Mouse (Mus musculus): ENCODE data around the gene Uts2r. TPM values are rescaled to one million over a fixed set of nuclear protein-coding genes. Genes with fewer than 3 reads are reported as not detected.

Gene Uts2r
- 0.03 TPM in 1 of 2 replicates, not detected in the other for polyA plus RNA-seq (2012)

- Histone ChIP-seq H3K4me1 (ENCODE audit: control insufficient read depth) (no peaks in the 10 kb centered on the region; the same call in 1 of the 2 replicates), H3K36me3 (ENCODE audit: control insufficient read depth) (no peaks in the 10 kb centered on the region), H3K9me3 (ENCODE audit: control insufficient read depth, low read length) (no peaks in the 10 kb centered on the region), H3K27me3 (ENCODE audit: control insufficient read depth) (peaks cover 36% of the 10 kb centered on the region), H3K4me3 (replicated peaks) (no peak within 1 kb of the TSS)
- TF ChIP-seq TAL1 (IDR thresholded peaks at IDR 0.05; ENCODE audit: low read length), result no peak
- no peak for TF ChIP-seq GATA1 (IDR thresholded peaks at IDR 0.05; ENCODE audit: low read length)
These were observed at the start of gene Uts2r for GRCm38 (mm10) chr11:121159971-121160370. TSS of gene Uts2r (plus strand) at chr11:121160271.

- Histone ChIP-seq H3K4me1 (ENCODE audit: control insufficient read depth) (no peaks in the 10 kb centered on the region), H3K36me3 (ENCODE audit: control insufficient read depth) (no peaks in the 10 kb centered on the region), H3K9me3 (ENCODE audit: control insufficient read depth, low read length) (no peaks in the 10 kb centered on the region), H3K4me3 (replicated peaks) (no peak overlapping the region), H3K27me3 (ENCODE audit: control insufficient read depth) (0 out of 2 replicates have a peak, but pooled peaks cover 2% of the 10 kb centered on the region)
- TF ChIP-seq TAL1 (IDR thresholded peaks at IDR 0.05; ENCODE audit: low read length), result no peak
- TF ChIP-seq GATA1 (IDR thresholded peaks at IDR 0.05; ENCODE audit: low read length), result no peak
These were observed 49.0 kb upstream of the Uts2r start for GRCm38 (mm10) chr11:121111051-121111450.

DNA sequence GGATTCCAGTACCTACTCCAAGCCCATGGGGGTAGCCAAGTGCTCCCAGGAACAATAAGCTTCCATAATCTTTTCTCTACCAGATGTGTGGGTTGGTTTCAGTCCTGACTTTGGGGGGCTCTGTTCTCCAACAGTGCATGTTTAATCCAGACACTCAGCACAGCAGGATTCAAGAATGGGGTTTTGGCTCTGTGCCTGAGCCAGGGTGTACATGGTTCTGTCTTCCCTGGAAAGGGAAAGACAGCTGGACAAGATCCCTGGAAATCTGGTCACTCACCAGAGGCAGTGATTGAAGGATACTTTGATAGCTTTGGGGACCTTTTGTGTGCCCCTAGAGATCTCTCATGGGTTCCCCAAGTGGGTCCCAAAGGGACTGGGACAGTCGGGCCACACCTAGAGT, 48.5 kb upstream of the Uts2r start:
- TF ChIP-seq GATA1 (IDR thresholded peaks at IDR 0.05; ENCODE audit: low read length) (no peak), TAL1 (IDR thresholded peaks at IDR 0.05; ENCODE audit: low read length) (no peak)

GRCm38 (mm10) chr11:121112091-121112775, 47.8 kb upstream of the Uts2r start:
- H3K4me1 ChIP-seq (ENCODE audit: control insufficient read depth), result no peaks in the 10 kb centered on the region
- no peak overlapping the region for H3K4me3 ChIP-seq (replicated peaks)
- H3K27me3 ChIP-seq (ENCODE audit: control insufficient read depth), result 0 out of 2 replicates have a peak, but pooled peaks cover 2% of the 10 kb centered on the region
- no peak for TF ChIP-seq TAL1 (IDR thresholded peaks at IDR 0.05; ENCODE audit: low read length)
- no peak for TF ChIP-seq GATA1 (IDR thresholded peaks at IDR 0.05; ENCODE audit: low read length)
- no peaks in the 10 kb centered on the region for H3K9me3 ChIP-seq (ENCODE audit: control insufficient read depth, low read length)
- no peaks in the 10 kb centered on the region for H3K36me3 ChIP-seq (ENCODE audit: control insufficient read depth)

More for the DNA sequence above, 48.5 kb upstream of the Uts2r start:
- 0 out of 2 replicates have a peak, but pooled peaks cover 2% of the 10 kb centered on the region for H3K27me3 ChIP-seq (ENCODE audit: control insufficient read depth)
- H3K9me3 ChIP-seq (ENCODE audit: control insufficient read depth, low read length), result no peaks in the 10 kb centered on the region
- H3K4me1 ChIP-seq (ENCODE audit: control insufficient read depth), result no peaks in the 10 kb centered on the region
- H3K36me3 ChIP-seq (ENCODE audit: control insufficient read depth), result no peaks in the 10 kb centered on the region
- H3K4me3 ChIP-seq (replicated peaks), result no peak overlapping the region

DNA sequence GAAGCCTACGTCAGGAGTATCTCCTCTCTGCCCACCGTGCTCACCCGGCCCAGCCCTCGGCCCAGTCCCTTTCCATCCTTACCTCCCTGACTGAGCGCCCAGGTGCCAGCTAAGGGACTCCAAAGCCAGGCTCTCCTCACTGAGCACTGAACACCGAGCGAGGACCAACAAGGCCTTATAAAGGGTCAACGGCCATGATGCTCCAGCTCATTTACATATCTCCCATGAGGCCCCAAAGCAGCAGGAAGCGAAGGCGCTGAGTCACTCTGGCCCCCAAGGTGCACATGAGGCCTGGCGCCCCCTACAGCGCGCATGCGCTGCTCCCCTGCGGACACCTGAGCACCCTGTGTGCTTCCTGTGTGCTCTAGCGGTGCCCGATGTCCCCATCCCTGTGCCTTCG, 42.0 kb upstream of the Uts2r start:
- TF ChIP-seq TAL1 (IDR thresholded peaks at IDR 0.05; ENCODE audit: low read length), result no peak
- TF ChIP-seq GATA1 (IDR thresholded peaks at IDR 0.05; ENCODE audit: low read length), result no peak
- Histone ChIP-seq H3K4me3 (replicated peaks) (no peak overlapping the region), H3K27me3 (ENCODE audit: control insufficient read depth) (no peaks in the 10 kb centered on the region), H3K4me1 (ENCODE audit: control insufficient read depth) (peaks cover 7% of the 10 kb centered on the region), H3K36me3 (ENCODE audit: control insufficient read depth) (no peaks in the 10 kb centered on the region), H3K9me3 (ENCODE audit: control insufficient read depth, low read length) (no peaks in the 10 kb centered on the region)

DNA sequence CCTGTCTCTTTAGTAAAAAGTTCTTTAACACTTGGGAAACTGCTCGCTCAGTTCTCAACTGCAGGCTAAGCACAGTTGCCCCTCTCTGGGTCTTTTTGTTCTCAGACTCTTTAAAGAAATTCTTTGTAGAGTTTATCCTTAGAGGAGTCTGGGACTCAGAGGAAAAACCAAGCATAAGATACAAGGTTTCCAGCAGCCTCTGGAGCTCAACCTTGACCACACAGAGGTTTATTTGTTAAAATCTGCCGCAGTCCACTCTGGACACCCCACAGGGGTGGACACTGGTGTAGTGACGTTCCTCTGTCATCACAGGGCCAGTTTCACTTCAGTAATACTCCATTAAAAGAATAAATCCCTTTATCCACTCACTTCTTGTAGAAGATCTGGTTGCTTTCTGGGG, 41.5 kb upstream of the Uts2r start, which contains the start of gene Tex19.2:
Gene Tex19.2, minus strand, starts transcription at position 101 of the 400 bp plus-strand sequence.
- TF ChIP-seq TAL1 (IDR thresholded peaks at IDR 0.05; ENCODE audit: low read length) (no peak), GATA1 (IDR thresholded peaks at IDR 0.05; ENCODE audit: low read length) (no peak)
- Histone ChIP-seq H3K4me1 (ENCODE audit: control insufficient read depth) (peaks cover 7% of the 10 kb centered on the region), H3K36me3 (ENCODE audit: control insufficient read depth) (no peaks in the 10 kb centered on the region), H3K9me3 (ENCODE audit: control insufficient read depth, low read length) (no peaks in the 10 kb centered on the region), H3K27me3 (ENCODE audit: control insufficient read depth) (no peaks in the 10 kb centered on the region), H3K4me3 (replicated peaks) (no peak within 1 kb of the TSS)

DNA sequence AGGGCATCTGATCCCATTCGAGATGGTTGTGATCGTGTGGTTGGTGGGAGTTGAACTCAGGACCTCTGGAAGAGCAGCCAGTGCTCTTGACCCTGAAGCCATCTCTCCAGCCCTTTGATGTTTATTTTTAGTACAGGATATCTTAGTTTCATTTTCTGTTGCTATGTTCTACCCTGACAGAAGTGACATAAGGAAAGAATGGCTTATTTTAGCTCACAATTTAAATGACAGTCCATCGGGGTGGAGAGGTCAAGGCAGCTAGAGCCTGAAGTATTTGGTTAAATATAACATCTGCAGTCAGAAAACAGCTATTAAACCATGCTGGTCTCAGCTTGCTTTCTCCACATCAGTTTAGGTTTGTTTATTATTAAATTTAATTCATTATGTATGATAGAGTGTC, 38.9 kb upstream of the Uts2r start:
- TF ChIP-seq GATA1 (IDR thresholded peaks at IDR 0.05; ENCODE audit: low read length), result no peak
- no peak for TF ChIP-seq TAL1 (IDR thresholded peaks at IDR 0.05; ENCODE audit: low read length)
- no peaks in the 10 kb centered on the region for H3K9me3 ChIP-seq (ENCODE audit: control insufficient read depth, low read length)
- H3K4me1 ChIP-seq (ENCODE audit: control insufficient read depth), result peaks cover 11% of the 10 kb centered on the region
- no peak overlapping the region for H3K4me3 ChIP-seq (replicated peaks)
- no peaks in the 10 kb centered on the region for H3K36me3 ChIP-seq (ENCODE audit: control insufficient read depth)
- H3K27me3 ChIP-seq (ENCODE audit: control insufficient read depth), result no peaks in the 10 kb centered on the region

- Histone ChIP-seq H3K9me3 (ENCODE audit: control insufficient read depth, low read length) (no peaks in the 10 kb centered on the region), H3K4me1 (ENCODE audit: control insufficient read depth) (peaks cover 13% of the 10 kb centered on the region), H3K4me3 (replicated peaks) (no peak overlapping the region), H3K27me3 (ENCODE audit: control insufficient read depth) (no peaks in the 10 kb centered on the region), H3K36me3 (ENCODE audit: control insufficient read depth) (no peaks in the 10 kb centered on the region)
- TF ChIP-seq TAL1 (IDR thresholded peaks at IDR 0.05; ENCODE audit: low read length), result no peak
- no peak for TF ChIP-seq GATA1 (IDR thresholded peaks at IDR 0.05; ENCODE audit: low read length)
These were observed 37.9 kb upstream of the Uts2r start for GRCm38 (mm10) chr11:121122024-121122670.

- H3K9me3 ChIP-seq (ENCODE audit: control insufficient read depth, low read length), result no peaks in the 10 kb centered on the region
- H3K27me3 ChIP-seq (ENCODE audit: control insufficient read depth), result no peaks in the 10 kb centered on the region
- peaks cover 9% of the 10 kb centered on the region for H3K4me1 ChIP-seq (ENCODE audit: control insufficient read depth)
- no peak overlapping the region for H3K4me3 ChIP-seq (replicated peaks)
- TF ChIP-seq TAL1 (IDR thresholded peaks at IDR 0.05; ENCODE audit: low read length) (no peak), GATA1 (IDR thresholded peaks at IDR 0.05; ENCODE audit: low read length) (no peak)
- H3K36me3 ChIP-seq (ENCODE audit: control insufficient read depth), result no peaks in the 10 kb centered on the region
These were observed 36.6 kb upstream of the Uts2r start for GRCm38 (mm10) chr11:121123438-121123837.

All from erythroblast, embryonic 14.5 days (primary cell).